Mouse (Mus musculus): ENCODE measurements around the gene Psme1. TPM values are rescaled to one million over a fixed set of nuclear protein-coding genes. Genes with fewer than 3 reads are reported as not detected.
A peak's percentile ranks its signal among the peaks of the same experiment; 100 is the strongest.

The Psme1 gene
- 187 and 268 TPM in 2 replicates for polyA plus RNA-seq (2011; ENCODE audit: insufficient read depth, insufficient read length, low replicate concordance, missing spikeins)

GRCm38 (mm10) chr14:55577871-55578667, at the start of gene Psme1:
Gene Psme1 (plus strand): TSS chr14:55578123.
- peak; percentile 68; the same call in 1 of the 2 replicates for TF ChIP-seq POLR2A (IDR thresholded peaks at IDR 0.05; ENCODE audit: borderline replicate concordance, control insufficient read depth, low read depth, low read length)
- no peak for TF ChIP-seq CTCF (IDR thresholded peaks at IDR 0.05; ENCODE audit: control insufficient read depth, insufficient read depth, low read length)
- Histone ChIP-seq H3K4me3 (replicated peaks; ENCODE audit: control insufficient read depth, low read depth, low read length) (peak within 1 kb of the TSS; percentile 92), H3K4me1 (ENCODE audit: control insufficient read depth, insufficient read depth, low read length) (no peaks in the 10 kb centered on the region; the same call in 1 of the 2 replicates), H3K27ac (ENCODE audit: control insufficient read depth, insufficient read depth, low read depth, low read length, poor library complexity) (peak within 1 kb of the TSS; percentile 81)
- under 1% methylated on average over 32 of the region's 32 CpGs for WGBS

- Histone ChIP-seq H3K4me1 (ENCODE audit: control insufficient read depth, insufficient read depth, low read length) (no peaks in the 10 kb centered on the region), H3K27ac (ENCODE audit: control insufficient read depth, insufficient read depth, low read depth, low read length, poor library complexity) (no peak overlapping the region), H3K4me3 (replicated peaks; ENCODE audit: control insufficient read depth, low read depth, low read length) (no peak overlapping the region)
- peak; percentile 91 for TF ChIP-seq CTCF (IDR thresholded peaks at IDR 0.05; ENCODE audit: control insufficient read depth, insufficient read depth, low read length)
- no peak for TF ChIP-seq POLR2A (IDR thresholded peaks at IDR 0.05; ENCODE audit: borderline replicate concordance, control insufficient read depth, low read depth, low read length)
- 65% methylated on average over 6 of the region's 6 CpGs for WGBS
Observed at GRCm38 (mm10) chr14:55536116-55536745, 41.7 kb upstream of the Psme1 start.

- peak within 1 kb of the TSS; percentile 90 for H3K4me3 ChIP-seq (replicated peaks; ENCODE audit: control insufficient read depth, low read depth, low read length)
- TF ChIP-seq CTCF (IDR thresholded peaks at IDR 0.05; ENCODE audit: control insufficient read depth, insufficient read depth, low read length) (no peak), POLR2A (IDR thresholded peaks at IDR 0.05; ENCODE audit: borderline replicate concordance, control insufficient read depth, low read depth, low read length) (peak; percentile 83)
- WGBS, result under 1% methylated on average over 32 of the region's 32 CpGs
- H3K27ac ChIP-seq (ENCODE audit: control insufficient read depth, insufficient read depth, low read depth, low read length, poor library complexity), result peak within 1 kb of the TSS; percentile 91
- H3K4me1 ChIP-seq (ENCODE audit: control insufficient read depth, insufficient read depth, low read length), result no peaks in the 10 kb centered on the region
Observed at GRCm38 (mm10) chr14:55540067-55540786, 37.7 kb upstream of the Psme1 start, which contains the start of gene Pck2. Gene Pck2 (plus strand): TSS chr14:55540266.

GRCm38 (mm10) chr14:55540787-55541321, 37.1 kb upstream of the Psme1 start:
- under 1% methylated on average over 10 of the region's 10 CpGs for WGBS
- TF ChIP-seq POLR2A (IDR thresholded peaks at IDR 0.05; ENCODE audit: borderline replicate concordance, control insufficient read depth, low read depth, low read length) (no peak; the same call in 1 of the 2 replicates), CTCF (IDR thresholded peaks at IDR 0.05; ENCODE audit: control insufficient read depth, insufficient read depth, low read length) (no peak)
- Histone ChIP-seq H3K4me1 (ENCODE audit: control insufficient read depth, insufficient read depth, low read length) (no peaks in the 10 kb centered on the region), H3K4me3 (replicated peaks; ENCODE audit: control insufficient read depth, low read depth, low read length) (peak overlapping the region; percentile 90), H3K27ac (ENCODE audit: control insufficient read depth, insufficient read depth, low read depth, low read length, poor library complexity) (peak overlapping the region; percentile 91)

- WGBS, result 65% methylated on average over 12 of the region's 12 CpGs
- peak overlapping the region; percentile 2 for H3K4me3 ChIP-seq (replicated peaks; ENCODE audit: control insufficient read depth, low read depth, low read length)
- H3K27ac ChIP-seq (ENCODE audit: control insufficient read depth, insufficient read depth, low read depth, low read length, poor library complexity), result peak overlapping the region; percentile 74
- peak; percentile 65; the same call in 1 of the 2 replicates for TF ChIP-seq POLR2A (IDR thresholded peaks at IDR 0.05; ENCODE audit: borderline replicate concordance, control insufficient read depth, low read depth, low read length)
- no peak for TF ChIP-seq CTCF (IDR thresholded peaks at IDR 0.05; ENCODE audit: control insufficient read depth, insufficient read depth, low read length)
- H3K4me1 ChIP-seq (ENCODE audit: control insufficient read depth, insufficient read depth, low read length), result no peaks in the 10 kb centered on the region
Observed at GRCm38 (mm10) chr14:55542268-55542667, 35.7 kb upstream of the Psme1 start.

GRCm38 (mm10) chr14:55544334-55544733, 33.6 kb upstream of the Psme1 start:
- no peaks in the 10 kb centered on the region for H3K4me1 ChIP-seq (ENCODE audit: control insufficient read depth, insufficient read depth, low read length)
- TF ChIP-seq POLR2A (IDR thresholded peaks at IDR 0.05; ENCODE audit: borderline replicate concordance, control insufficient read depth, low read depth, low read length) (no peak; the same call in 1 of the 2 replicates), CTCF (IDR thresholded peaks at IDR 0.05; ENCODE audit: control insufficient read depth, insufficient read depth, low read length) (no peak)
- no peak overlapping the region for H3K27ac ChIP-seq (ENCODE audit: control insufficient read depth, insufficient read depth, low read depth, low read length, poor library complexity)
- H3K4me3 ChIP-seq (replicated peaks; ENCODE audit: control insufficient read depth, low read depth, low read length), result no peak overlapping the region
- WGBS, result 87% methylated on average over 9 of the region's 9 CpGs

GRCm38 (mm10) chr14:55550191-55550590, 27.7 kb upstream of the Psme1 start:
- no peak overlapping the region for H3K27ac ChIP-seq (ENCODE audit: control insufficient read depth, insufficient read depth, low read depth, low read length, poor library complexity)
- TF ChIP-seq POLR2A (IDR thresholded peaks at IDR 0.05; ENCODE audit: borderline replicate concordance, control insufficient read depth, low read depth, low read length), result no peak
- TF ChIP-seq CTCF (IDR thresholded peaks at IDR 0.05; ENCODE audit: control insufficient read depth, insufficient read depth, low read length), result no peak
- no peaks in the 10 kb centered on the region for H3K4me1 ChIP-seq (ENCODE audit: control insufficient read depth, insufficient read depth, low read length)
- no peak overlapping the region for H3K4me3 ChIP-seq (replicated peaks; ENCODE audit: control insufficient read depth, low read depth, low read length)
- WGBS, result 87% methylated on average over 6 of the region's 6 CpGs
